Mouse (Mus musculus): ENCODE results near the gene Nkg7.

- TF ChIP-seq POLR2A (IDR thresholded peaks at IDR 0.05; ENCODE audit: control insufficient read depth, low read depth, low read length) (no peak), CTCF (IDR thresholded peaks at IDR 0.05; ENCODE audit: control insufficient read depth, insufficient read depth, insufficient replicate concordance, low read depth, low read length) (no peak)
Observed at GRCm38 (mm10) chr7:43452609-43453008, 15.7 kb downstream of the Nkg7 start.
